Mouse (Mus musculus): Measurements from ENCODE around the gene Zfp57.

The Zfp57 gene

GRCm38 (mm10) chr17:37045611-37046311, 44.8 kb downstream of the Zfp57 start, which contains the start of gene Gabbr1:
Gene Gabbr1, plus strand, starts transcription at chr17:37045966.
- peak; percentile 20 to 53 for DNase-seq (ENCODE audit: low spot score in 2 of 2)

- DNase-seq (ENCODE audit: low spot score in 2 of 2), result peak; percentile 14 to 22
These were observed 45.5 kb downstream of the Zfp57 start for GRCm38 (mm10) chr17:37046312-37047112.

GRCm38 (mm10) chr17:37047332-37047976, 46.5 kb downstream of the Zfp57 start:
- no peak for DNase-seq (ENCODE audit: low spot score in 2 of 2)

DNA sequence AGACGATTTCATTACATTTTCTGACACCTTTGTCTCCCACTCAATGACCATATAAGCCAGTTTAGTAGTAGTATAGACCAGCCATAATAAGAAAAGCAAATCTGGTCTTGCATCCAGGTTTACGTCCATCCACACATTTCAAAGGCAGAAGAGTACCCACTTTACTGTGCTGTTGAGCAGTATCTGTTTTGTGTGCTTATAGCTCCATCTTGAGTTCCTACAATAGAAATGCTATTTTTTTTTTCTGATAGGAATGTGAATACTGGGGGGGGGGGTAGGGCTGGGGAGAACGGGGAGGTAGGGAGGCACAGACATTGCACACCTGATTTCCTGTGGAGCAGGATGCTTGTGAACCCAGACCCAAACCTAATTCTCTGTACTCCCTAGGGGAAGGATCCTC, 47.0 kb downstream of the Zfp57 start:
- no peak for DNase-seq (ENCODE audit: low spot score in 2 of 2)

DNA sequence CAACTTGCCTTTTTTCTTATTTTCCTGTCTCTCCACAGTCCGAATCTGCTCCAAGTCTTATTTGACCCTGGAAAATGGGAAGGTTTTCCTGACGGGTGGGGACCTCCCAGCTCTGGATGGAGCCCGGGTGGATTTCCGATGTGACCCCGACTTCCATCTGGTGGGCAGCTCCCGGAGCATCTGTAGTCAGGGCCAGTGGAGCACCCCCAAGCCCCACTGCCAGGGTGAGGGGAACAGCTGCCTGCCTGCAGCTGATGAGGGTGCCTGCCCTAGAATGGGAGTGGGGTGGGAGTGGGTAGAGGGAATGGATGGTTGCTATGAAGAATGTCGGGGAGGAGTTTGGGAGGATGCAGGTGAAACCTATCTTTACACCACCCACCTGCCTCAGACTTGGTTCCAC, 47.4 kb downstream of the Zfp57 start:
- no peak for DNase-seq (ENCODE audit: low spot score in 2 of 2)

DNA sequence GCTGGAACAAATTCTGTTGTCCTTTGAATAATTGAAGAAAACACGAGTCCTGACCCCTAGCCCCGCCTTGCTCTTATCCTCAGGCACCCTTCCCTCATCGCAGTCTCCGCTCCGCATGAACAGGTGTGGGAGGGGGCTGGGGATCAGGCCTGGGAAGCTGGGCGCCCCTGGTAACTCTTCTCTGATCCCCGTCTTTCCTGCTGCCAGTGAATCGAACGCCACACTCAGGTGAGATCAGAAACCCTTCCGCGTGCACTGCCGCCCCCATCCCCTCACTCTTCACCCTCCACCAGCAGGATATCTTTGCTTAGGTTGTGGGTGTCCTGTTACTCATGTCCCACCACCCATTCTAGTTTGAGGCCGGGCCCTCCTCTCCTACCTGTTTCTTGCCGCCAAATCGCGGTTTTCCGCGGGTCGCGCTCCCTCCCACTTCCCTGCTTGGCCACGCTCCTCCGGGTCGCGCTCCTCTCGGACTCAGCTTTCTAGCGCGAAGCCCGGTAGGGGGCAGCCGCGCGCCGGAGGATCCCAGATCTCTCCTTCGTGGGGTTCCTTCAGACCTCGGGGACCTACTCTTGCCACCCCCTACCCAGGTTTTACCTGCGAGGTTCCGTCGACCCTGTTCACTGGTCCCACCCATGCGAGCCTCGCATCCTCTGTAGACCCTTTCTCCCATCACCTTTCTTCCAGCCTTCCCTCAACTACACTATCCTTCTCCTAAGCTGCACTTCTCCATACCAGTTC, 48.8 kb downstream of the Zfp57 start:
- peak in 1 of 2 experiments; percentile 50 for DNase-seq (ENCODE audit: low spot score in 2 of 2)

GRCm38 (mm10) chr17:37050399-37050798, 49.4 kb downstream of the Zfp57 start:
- peak in 1 of 2 experiments; percentile 30 for DNase-seq (ENCODE audit: low spot score in 2 of 2)

DNA sequence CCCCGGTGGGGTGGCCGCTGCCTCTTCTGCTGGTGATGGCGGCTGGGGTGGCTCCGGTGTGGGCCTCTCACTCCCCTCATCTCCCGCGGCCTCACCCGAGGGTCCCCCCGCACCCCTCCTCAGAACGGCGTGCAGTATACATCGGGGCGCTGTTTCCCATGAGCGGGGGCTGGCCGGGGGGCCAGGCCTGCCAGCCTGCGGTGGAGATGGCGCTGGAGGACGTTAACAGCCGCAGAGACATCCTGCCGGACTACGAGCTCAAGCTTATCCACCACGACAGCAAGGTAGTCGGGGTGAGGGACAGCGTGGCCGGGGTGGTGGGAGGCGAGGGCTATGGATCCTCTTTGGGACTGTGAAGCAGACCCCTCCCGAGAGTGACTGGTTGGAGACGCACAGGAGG, 49.9 kb downstream of the Zfp57 start:
- no peak for DNase-seq (ENCODE audit: low spot score in 2 of 2)

DNA sequence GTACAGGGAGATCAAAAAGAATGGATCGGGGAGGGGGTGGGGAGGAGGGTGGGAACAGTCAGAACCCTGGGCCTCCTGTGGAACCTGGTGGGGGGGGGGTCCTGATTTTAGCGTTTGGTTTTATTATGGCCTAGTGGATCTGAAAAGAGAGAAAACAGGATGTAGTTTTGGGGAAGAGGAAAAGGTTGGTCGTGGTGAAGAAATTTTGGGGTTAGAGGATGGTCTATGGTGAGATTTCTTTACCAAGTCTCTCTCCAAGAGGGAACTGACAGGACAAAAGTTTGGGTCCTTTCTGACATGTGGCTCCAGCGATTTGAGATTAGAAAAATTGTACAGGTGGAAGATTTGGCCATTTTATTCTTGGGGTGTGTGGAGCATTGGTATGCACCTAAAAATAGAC, 50.8 kb downstream of the Zfp57 start:
- DNase-seq (ENCODE audit: low spot score in 2 of 2), result no peak

DNA sequence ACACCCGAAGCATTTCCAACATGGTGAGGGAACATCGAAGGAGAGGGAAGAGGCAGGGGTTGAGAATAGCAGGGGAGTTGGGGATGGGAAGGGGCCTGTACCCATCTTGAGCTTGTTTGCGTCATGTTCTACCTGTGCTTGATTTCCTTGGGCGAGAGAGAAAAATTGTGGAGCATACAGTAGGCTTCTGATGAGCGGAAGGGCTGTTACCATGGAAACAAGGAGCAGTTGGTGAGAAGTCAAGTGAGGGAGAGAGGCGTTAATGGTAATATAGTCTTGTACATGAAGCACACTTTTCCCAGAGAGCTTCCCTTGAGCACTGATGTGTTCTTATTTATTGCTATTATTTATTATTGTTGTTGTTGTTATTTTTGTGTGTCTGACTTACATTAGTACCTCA, 56.0 kb downstream of the Zfp57 start:
- no peak for DNase-seq (ENCODE audit: low spot score in 2 of 2)
